Mouse (Mus musculus) forebrain, embryonic 16.5 days (tissue): Measurements from ENCODE around the gene Tex13a. TPM values are rescaled to one million over a fixed set of nuclear protein-coding genes. Genes with fewer than 3 reads are reported as not detected.

Source experiments
- ATAC-seq: fragments of 200-750 bp; cut with Nextera tagmentation; 2 replicates; pipeline ENCODE4 v1.8.0; 2017; ENCODE audit warnings: mild to moderate bottlenecking, moderate library complexity
- H3K27ac ChIP-seq: fragments of 300-500 bp; sonication (generic); 2 replicates; pipeline ENCODE4 v1.5.1; 2014; ENCODE audit warnings: low read length, control low read depth
- H3K27me3 ChIP-seq: fragments of 300-500 bp; sonication (generic); replicated peaks from 2 replicates; pipeline ENCODE4 v1.6.1; 2014; ENCODE audit warnings: low read length; ENCODE audit not compliant: control insufficient read depth, insufficient read depth
- H3K36me3 ChIP-seq: fragments of 300-500 bp; sonication (generic); 2 replicates; pipeline ENCODE4 v1.6.1; 2014; ENCODE audit not compliant: control insufficient read depth, insufficient read depth
- H3K4me1 ChIP-seq: fragments of 300-500 bp; sonication (generic); replicated peaks from 2 replicates; pipeline ENCODE4 v1.6.1; 2014; ENCODE audit warnings: low read length; ENCODE audit not compliant: control insufficient read depth, insufficient read depth
- H3K4me2 ChIP-seq: fragments of 300-500 bp; sonication (generic); 2 replicates; pipeline ENCODE4 v1.6.1; 2014; ENCODE audit warnings: mild to moderate bottlenecking, low read length, control low read depth
- H3K4me3 ChIP-seq: fragments of 300-500 bp; sonication (generic); replicated peaks from 2 replicates; pipeline ENCODE4 v1.5.1; 2014; ENCODE audit warnings: mild to moderate bottlenecking, low read length, control low read depth
- H3K9ac ChIP-seq: fragments of 300-500 bp; sonication (generic); replicated peaks from 2 replicates; pipeline ENCODE4 v1.6.1; 2014; ENCODE audit warnings: low read depth, low read length, control low read depth
- H3K9me3 ChIP-seq: fragments of 300-500 bp; sonication (generic); 2 replicates; pipeline ENCODE4 v1.6.1; 2016; ENCODE audit warnings: low read length; ENCODE audit not compliant: control insufficient read depth
- WGBS: fragments of 180-500 bp; shearing (Covaris S2); extraction: QIAGEN DNeasy Blood & Tissue Kit; methylation state at CpG from one replicate; pipeline ENCODE4 v1.1.7; 2014; 5-methylcytosine and 5-hydroxymethylcytosine counted together
- polyA plus RNA-seq: library from polyadenylated mRNA; unstranded; fragments of >200 nt; fragmentation: Nextera tagmentation; extraction: Ambion mirVana; gene quantifications from 2 replicates; pipeline ENCODE4 v1.2.1, GENCODE M21; 2015

Gene Tex13a
- polyA plus RNA-seq, result not detected in 2 replicates

DNA sequence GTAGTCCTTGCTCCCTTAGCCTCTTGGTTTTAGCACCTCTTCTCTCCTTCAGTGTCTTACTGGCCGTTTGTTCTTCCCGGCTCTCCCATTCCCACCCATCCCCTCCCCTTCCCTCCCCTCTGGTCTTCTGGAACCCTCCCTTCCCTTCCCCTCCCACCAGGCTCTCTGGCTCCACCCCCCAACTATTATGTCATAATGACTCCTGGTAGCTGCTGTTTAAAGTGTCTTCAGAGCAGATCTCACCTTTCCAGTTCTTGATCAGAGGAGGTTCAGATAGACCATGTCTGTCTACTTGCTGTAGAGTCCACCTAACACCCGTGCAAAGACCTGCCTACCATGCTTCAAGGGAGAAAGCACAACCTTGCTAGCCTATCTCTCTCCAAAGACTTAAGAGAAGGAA, at the start of gene Tex13a:
Gene Tex13a (minus strand): TSS at position 101 of the 400 bp plus-strand sequence.
- no peak within 1 kb of the TSS for H3K27ac ChIP-seq
- H3K9ac ChIP-seq, result no peak within 1 kb of the TSS
- no peaks in the 10 kb centered on the region for H3K4me1 ChIP-seq
- H3K4me2 ChIP-seq, result no peak within 1 kb of the TSS
- H3K9me3 ChIP-seq, result no peaks in the 10 kb centered on the region
- no peak within 1 kb of the TSS for H3K4me3 ChIP-seq
- 82% methylated on average over 3 of the region's 3 CpGs for WGBS
- no peak for ATAC-seq
- no peaks in the 10 kb centered on the region for H3K27me3 ChIP-seq
- no peaks in the 10 kb centered on the region for H3K36me3 ChIP-seq

DNA sequence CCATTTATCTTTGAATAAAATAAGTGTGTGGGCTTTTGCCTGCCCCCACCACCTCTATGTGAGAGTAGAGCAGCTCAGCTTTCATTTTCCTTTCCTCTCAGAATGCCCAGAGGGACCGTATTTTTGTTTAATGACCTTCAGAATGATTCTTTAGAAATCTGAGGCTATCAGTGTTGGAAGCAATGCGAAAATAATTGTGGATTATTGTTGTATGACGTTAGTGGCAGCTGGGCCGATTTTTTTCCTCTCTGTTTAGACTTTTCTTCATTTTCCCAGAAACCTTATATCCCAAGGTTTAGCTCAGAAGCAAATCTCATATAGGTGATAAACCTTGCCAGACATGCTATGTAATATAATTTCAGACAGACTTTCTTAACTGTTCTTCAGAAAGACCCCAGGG, 25.2 kb upstream of the Tex13a start:
- no peak for ATAC-seq
- H3K4me3 ChIP-seq, result no peak overlapping the region
- no peaks in the 10 kb centered on the region for H3K27me3 ChIP-seq
- H3K4me1 ChIP-seq, result no peaks in the 10 kb centered on the region
- no peak overlapping the region for H3K9ac ChIP-seq
- no peaks in the 10 kb centered on the region for H3K36me3 ChIP-seq
- H3K27ac ChIP-seq, result no peak overlapping the region
- H3K9me3 ChIP-seq, result no peaks in the 10 kb centered on the region
- H3K4me2 ChIP-seq, result no peak overlapping the region
- 71% methylated on average over 4 of the region's 4 CpGs for WGBS

DNA sequence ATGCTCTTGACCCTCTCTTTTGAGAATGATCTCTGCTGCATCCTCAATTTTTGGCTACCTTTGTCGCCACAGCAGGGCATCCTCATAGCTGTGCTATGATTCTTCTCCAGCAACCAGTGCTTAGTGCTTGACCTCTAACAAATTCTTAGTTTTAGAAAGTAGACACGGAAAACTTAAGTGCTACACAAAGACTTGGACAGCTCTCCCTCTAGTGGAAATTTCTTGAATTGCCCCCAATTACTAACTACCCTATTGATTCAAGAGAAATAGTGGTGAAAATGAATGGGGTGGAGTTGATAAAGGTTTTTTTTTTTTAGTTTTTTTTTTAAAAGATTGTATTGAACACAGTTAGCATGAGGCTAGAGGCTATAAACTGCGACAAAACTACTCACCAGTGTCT, 39.2 kb downstream of the Tex13a start:
- H3K27ac ChIP-seq, result no peak overlapping the region
- H3K27me3 ChIP-seq, result no peaks in the 10 kb centered on the region
- 13% methylated on average over 3 of the region's 3 CpGs for WGBS
- H3K4me2 ChIP-seq, result no peak overlapping the region
- H3K4me3 ChIP-seq, result no peak overlapping the region
- ATAC-seq, result no peak
- no peak overlapping the region for H3K9ac ChIP-seq
- no peaks in the 10 kb centered on the region for H3K4me1 ChIP-seq
- no peaks in the 10 kb centered on the region for H3K9me3 ChIP-seq
- H3K36me3 ChIP-seq, result no peaks in the 10 kb centered on the region
